Mouse (Mus musculus): ENCODE data around the gene Usp15.
A peak's percentile ranks its signal among the peaks of the same experiment; 100 is the strongest.
"Not testable (repeated sequence)": the region's sequence is repeated elsewhere in the genome, so short reads cannot be mapped to it uniquely, and the experiment has no call there.

The Usp15 gene

GRCm38 (mm10) chr10:123196835-123197559, at the start of gene Usp15:
Gene Usp15 (minus strand): TSS chr10:123196995.
- peak; percentile 77 for DNase-seq (ENCODE audit: low read depth, low spot score)

DNA sequence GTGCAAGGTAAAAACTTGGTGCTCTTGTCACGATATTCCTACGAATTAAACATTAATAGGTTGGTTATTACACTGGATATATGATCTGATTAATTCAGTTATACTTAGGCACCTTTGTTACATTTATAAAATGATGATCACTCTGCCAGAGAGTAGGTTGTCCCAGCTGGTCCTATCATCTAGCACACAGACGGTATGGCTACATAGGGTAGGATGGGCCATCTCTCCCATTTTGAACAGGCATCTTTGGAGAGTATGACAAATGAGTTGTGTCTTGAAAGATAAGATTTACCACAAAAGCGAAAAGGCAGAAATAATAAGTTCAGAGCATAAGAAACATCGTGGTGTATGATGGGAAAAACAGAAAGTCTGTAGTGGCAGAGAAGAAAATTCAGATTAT, 32.6 kb upstream of the Usp15 start:
- DNase-seq (ENCODE audit: low read depth, low spot score) = no peak

DNA sequence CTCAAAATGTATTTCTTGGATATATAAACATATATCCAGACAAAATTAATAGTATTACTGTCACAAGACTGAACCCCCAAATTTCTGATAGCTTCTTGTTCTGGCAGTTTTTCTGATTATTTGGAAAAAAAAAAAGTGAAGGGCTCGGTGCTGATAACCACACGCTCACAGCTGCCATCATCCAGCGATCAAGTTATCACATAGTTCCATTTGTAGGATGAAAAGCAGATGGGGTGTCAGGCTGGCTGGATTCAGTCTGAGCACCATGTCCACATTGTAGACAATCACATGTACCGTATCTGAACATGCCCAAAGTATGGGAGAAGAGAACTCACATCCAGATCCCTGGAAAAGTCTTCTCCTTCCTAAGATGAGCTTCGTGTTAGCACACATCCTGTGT, 26.0 kb upstream of the Usp15 start:
- no peak for DNase-seq (ENCODE audit: low read depth, low spot score)

GRCm38 (mm10) chr10:123209517-123209916, 12.7 kb upstream of the Usp15 start:
- DNase-seq (ENCODE audit: low read depth, low spot score) = no peak

- no peak for DNase-seq (ENCODE audit: low read depth, low spot score)
These were observed 11.5 kb upstream of the Usp15 start for GRCm38 (mm10) chr10:123208336-123208735.

DNA sequence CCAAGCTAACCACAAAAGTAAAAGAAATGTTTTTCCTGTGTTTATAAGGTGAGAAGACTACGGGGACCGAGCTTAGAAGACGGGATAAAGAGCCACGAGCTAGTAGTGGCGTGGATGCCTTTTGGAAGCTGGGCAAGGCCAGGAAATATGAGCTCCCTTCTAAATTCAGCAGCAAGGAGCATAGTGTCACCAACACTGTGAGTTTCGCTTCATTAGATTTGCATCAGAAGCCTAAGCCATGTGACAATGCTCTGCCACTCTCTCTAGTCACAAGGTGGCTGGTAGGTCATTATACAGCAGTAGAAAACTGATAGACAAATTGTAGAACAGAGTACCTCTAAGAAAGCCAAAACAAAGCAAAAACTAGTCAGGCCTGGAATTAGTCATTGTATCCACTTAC, 9.3 kb upstream of the Usp15 start:
- DNase-seq (ENCODE audit: low read depth, low spot score) = no peak

- DNase-seq (ENCODE audit: low read depth, low spot score) = not testable (repeated sequence)
These were observed 8.6 kb upstream of the Usp15 start for GRCm38 (mm10) chr10:123205364-123205763.

GRCm38 (mm10) chr10:123201981-123202758, 5.4 kb upstream of the Usp15 start:
- DNase-seq (ENCODE audit: low read depth, low spot score) = no peak

DNA sequence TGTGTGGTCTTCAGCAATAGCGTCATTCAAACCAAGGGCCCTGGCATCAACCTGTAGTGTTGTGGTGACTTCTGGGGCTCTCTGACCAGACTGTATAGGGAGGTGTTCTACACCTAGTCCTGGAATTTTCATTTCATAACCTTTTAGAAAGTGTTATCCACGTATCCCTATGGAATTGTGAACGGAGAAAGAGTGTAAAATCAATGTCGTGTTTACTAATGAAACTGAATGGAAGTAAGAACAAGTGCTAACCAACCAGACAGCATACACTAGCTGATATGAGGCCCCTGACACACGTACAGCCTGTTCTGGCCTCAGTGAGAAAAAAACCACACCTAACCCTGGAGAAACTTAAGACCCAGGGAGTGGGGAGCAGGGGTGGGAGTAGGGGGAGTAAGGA, 4.6 kb upstream of the Usp15 start:
- no peak for DNase-seq (ENCODE audit: low read depth, low spot score)

DNA sequence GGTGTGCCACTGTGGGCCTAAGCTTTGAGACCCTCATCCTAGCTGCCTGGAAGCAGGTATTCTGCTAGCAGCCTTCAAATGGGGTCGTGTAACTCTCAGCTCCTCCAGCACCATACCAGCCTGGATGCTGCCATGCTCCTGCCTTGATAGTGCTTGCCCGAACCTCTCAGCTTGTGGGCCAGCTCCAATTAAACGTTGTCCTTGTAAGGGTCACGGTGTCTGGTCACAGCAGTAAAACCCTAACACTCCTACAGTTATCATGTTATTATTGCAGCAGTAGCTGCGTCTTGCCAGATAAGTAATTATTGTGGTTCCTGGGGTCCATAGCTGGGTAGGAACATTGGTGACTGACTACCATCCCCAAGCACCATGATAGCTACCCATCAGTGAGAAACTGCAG, 4.2 kb upstream of the Usp15 start:
- no peak for DNase-seq (ENCODE audit: low read depth, low spot score)

DNA sequence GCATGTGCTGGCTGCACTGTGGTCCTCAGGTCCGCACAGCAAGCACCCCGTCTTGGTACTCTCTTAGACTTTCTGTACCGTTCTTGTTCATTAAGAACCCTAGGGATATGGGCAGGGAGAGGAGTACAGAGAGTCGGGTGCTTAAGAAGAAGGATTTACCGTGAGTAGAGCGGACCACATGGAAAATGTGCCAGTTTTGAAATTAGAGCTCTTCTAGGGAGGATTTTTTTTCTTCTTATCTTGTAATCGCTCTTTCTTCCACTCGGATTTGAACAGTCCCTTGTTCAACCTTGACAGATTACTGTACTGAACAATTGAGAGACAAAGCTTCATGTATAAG, 3.5 kb upstream of the Usp15 start:
- DNase-seq (ENCODE audit: low read depth, low spot score) = no peak

DNA sequence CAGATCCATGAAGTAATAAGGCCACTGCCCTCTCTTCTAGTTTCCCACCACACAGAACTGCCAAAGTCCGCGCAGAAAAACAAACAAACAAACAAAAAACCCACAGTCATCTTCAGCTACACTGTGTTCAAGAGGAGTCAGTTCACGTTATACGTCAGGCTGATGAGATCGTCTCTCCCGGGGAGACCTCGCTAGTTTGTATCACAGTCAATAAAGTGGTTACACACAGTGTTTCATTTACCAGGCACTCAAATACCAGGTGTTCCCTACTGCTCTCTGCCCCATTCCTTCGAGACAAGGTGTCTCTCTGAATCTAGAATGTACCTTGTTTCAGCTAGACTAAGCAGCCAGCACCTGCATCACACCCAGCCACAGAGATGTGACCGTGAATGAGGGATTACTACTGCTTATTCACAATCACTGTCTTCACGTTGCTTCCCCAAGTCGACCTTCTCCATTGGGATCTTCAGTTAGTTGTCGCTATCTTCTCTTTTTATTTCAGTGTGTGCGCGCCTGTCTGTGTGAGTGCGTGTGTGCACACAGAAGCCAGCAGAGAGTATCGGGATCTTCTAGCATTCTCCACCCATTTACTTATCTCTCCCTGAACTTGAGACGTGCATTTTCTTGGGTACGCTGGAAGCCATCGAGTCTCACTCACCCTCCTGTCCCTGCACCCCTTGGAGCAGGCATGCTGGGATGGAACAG, 3.0 kb upstream of the Usp15 start:
- no peak for DNase-seq (ENCODE audit: low read depth, low spot score)

DNA sequence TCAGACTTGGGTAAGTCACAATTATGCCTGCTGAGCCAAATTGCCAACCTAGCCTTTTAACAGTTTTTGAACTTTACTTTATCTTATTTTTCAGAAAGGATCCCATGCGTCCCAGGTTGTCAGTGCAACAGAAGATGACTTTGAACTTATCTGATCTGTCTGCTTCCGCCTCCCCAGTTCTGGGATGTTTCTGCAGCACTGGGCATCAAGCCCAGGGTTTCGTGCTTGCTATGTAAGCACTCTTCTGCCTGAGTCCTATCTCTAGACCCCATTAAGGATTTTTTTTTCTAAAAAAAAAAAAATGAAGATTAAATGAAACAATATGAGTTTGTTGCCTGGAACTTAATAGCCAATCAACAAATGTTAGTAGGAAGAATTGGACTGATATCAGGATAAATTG, 2.3 kb upstream of the Usp15 start:
- no peak for DNase-seq (ENCODE audit: low read depth, low spot score)

GRCm38 (mm10) chr10:123198183-123198582, 1.4 kb upstream of the Usp15 start:
- DNase-seq (ENCODE audit: low read depth, low spot score) = no peak

GRCm38 (mm10) chr10:123195961-123196834, 597 bp downstream of the Usp15 start:
- DNase-seq (ENCODE audit: low read depth, low spot score) = peak; percentile 29

DNA sequence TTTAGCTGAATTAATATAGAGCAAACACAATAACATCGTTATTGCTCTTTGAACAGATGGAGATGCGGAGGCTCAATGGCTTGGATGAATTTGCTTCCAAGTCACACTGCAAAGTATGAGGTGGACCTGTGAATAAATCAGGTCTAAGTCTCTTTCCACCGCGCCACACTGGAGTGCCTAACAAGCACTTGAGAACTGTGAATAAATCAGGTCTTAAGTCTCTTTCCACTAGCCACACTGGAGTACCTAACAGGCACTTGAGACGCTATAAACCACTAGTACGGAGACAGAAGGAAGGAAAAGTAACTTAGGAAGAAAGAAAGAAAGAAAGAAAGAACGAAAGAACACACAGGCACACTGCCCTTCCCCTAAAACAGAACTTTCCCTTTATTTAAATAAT, 1.3 kb downstream of the Usp15 start:
- no peak for DNase-seq (ENCODE audit: low read depth, low spot score)

- DNase-seq (ENCODE audit: low read depth, low spot score) = no peak
These were observed 5.8 kb downstream of the Usp15 start for GRCm38 (mm10) chr10:123191038-123191437.

GRCm38 (mm10) chr10:123187337-123187736, 9.5 kb downstream of the Usp15 start:
- DNase-seq (ENCODE audit: low read depth, low spot score) = no peak

- DNase-seq (ENCODE audit: low read depth, low spot score) = no peak
These were observed 10.9 kb downstream of the Usp15 start for GRCm38 (mm10) chr10:123185907-123186306.

GRCm38 (mm10) chr10:123183743-123184142, 13.1 kb downstream of the Usp15 start:
- no peak for DNase-seq (ENCODE audit: low read depth, low spot score)

GRCm38 (mm10) chr10:123183243-123183642, 13.6 kb downstream of the Usp15 start:
- no peak for DNase-seq (ENCODE audit: low read depth, low spot score)

GRCm38 (mm10) chr10:123182391-123182790, 14.4 kb downstream of the Usp15 start:
- no peak for DNase-seq (ENCODE audit: low read depth, low spot score)

Measured in embryo, embryonic 11.5 days (tissue).